Mouse (Mus musculus): ENCODE measurements around the gene Lrrc61.

- TF ChIP-seq GATA1 (IDR thresholded peaks at IDR 0.05; ENCODE audit: borderline replicate concordance, low read length) (no peak), FLI1 (IDR thresholded peaks at IDR 0.05; ENCODE audit: low read length) (no peak)
Measured at GRCm38 (mm10) chr6:48595278-48595677, 40.7 kb downstream of the Lrrc61 start.
